Mouse (Mus musculus) NIH3T3 (cell line): ENCODE measurements at regions not wholly inside any gene's neighbourhood (a gene's known extent, or its start where the extent isn't known, plus 50 kb on each side); places are given as distances from the start of the nearest gene placed in this dataset.

ENCODE experiments used
- DNase-seq: peaks from one replicate; pipeline ENCODE4 v3.0.0-alpha.2; 2012; ENCODE audit warnings: low read depth

- DNase-seq: peak; percentile 67
These were observed 692.0 kb upstream of the Car10 start for GRCm38 (mm10) chr11:92405818-92406217.

- no peak for DNase-seq
These were observed 646.5 kb upstream of the Car10 start for GRCm38 (mm10) chr11:92451372-92451771.

DNA sequence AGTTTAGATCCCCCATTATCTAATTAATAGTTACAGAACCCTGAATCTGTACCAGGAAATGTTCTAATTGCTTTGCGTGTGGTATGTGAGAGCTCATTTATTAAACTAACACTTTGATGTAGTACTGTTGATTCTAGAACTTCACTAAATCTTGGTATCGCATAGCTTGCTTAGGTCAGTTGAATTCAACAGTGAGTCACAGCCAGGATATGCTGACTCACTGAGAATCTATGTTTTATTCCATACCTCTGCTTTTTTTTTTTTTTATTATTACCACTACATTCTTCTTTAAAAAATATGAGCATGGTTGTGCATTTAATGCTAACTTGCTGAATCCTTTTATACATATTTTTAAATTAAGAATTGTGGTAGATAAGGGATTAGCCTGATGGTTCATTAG is 602.5 kb upstream of the Car10 start:
- DNase-seq: peak; percentile 52
